Mouse (Mus musculus) heart, embryonic 13.5 days (tissue): ENCODE results near the gene Atp2c2. TPM values are rescaled to one million over a fixed set of nuclear protein-coding genes. Genes with fewer than 3 reads are reported as not detected.

Experiments used
- ATAC-seq: fragments of 200-750 bp; cut with Nextera tagmentation; 2 replicates; pipeline ENCODE4 v1.8.0; 2017; ENCODE audit warnings: moderate TSS enrichment; ENCODE audit not compliant: insufficient number of reproducible peaks, low FRiP score, low TSS enrichment; ENCODE audit errors: extremely low read depth
- H3K27ac ChIP-seq: fragments of 300-500 bp; sonication (generic); replicated peaks from 2 replicates; pipeline ENCODE4 v1.5.1; 2015; ENCODE audit warnings: moderate library complexity, mild to moderate bottlenecking, inconsistent platforms
- H3K27me3 ChIP-seq: fragments of 300-500 bp; sonication (generic); replicated peaks from 2 replicates; pipeline ENCODE4 v1.6.1; 2015; ENCODE audit warnings: mild to moderate bottlenecking, inconsistent platforms
- H3K36me3 ChIP-seq: fragments of 300-500 bp; sonication (generic); 2 replicates; pipeline ENCODE4 v1.6.1; 2015; ENCODE audit warnings: mild to moderate bottlenecking, inconsistent platforms
- H3K4me1 ChIP-seq: fragments of 300-500 bp; sonication (generic); 2 replicates; pipeline ENCODE4 v1.6.1; 2015; ENCODE audit warnings: inconsistent platforms
- H3K4me2 ChIP-seq: fragments of 300-500 bp; sonication (generic); 2 replicates; pipeline ENCODE4 v1.6.1; 2015; ENCODE audit warnings: inconsistent platforms, mild to moderate bottlenecking, moderate library complexity
- H3K4me3 ChIP-seq: fragments of 300-500 bp; sonication (generic); 2 replicates; pipeline ENCODE4 v1.5.1; 2015; ENCODE audit warnings: moderate library complexity, mild to moderate bottlenecking, inconsistent platforms
- H3K9ac ChIP-seq: fragments of 300-500 bp; sonication (generic); 2 replicates; pipeline ENCODE4 v1.6.1; 2015; ENCODE audit warnings: inconsistent platforms, mild to moderate bottlenecking, moderate library complexity
- H3K9me3 ChIP-seq: fragments of 300-500 bp; sonication (generic); 2 replicates; pipeline ENCODE4 v1.6.1; 2016; ENCODE audit warnings: inconsistent platforms
- WGBS: fragments of 180-500 bp; shearing (Covaris S2); methylation state at CpG from one replicate; pipeline ENCODE4 v1.1.7; 2015; ENCODE audit warnings: mixed read lengths; 5-methylcytosine and 5-hydroxymethylcytosine counted together
- polyA plus RNA-seq: library from polyadenylated mRNA; unstranded; fragments of >200 nt; fragmentation: Nextera tagmentation; extraction: Ambion mirVana; gene quantifications from 2 replicates; pipeline ENCODE4 v1.2.1, GENCODE M21; 2015

Atp2c2 gene
- polyA plus RNA-seq, 1 experiment from 2014 or later = 0.29 TPM

- Histone ChIP-seq H3K4me1 (peaks cover 21% of the 10 kb centered on the region), H3K4me2 (peak overlapping the region; percentile 96), H3K27ac (peak overlapping the region; percentile 84), H3K9ac (peak overlapping the region; percentile 89), H3K9me3 (no peaks in the 10 kb centered on the region), H3K4me3 (peak overlapping the region; percentile 68), H3K36me3 (peaks cover 4% of the 10 kb centered on the region), H3K27me3 (peaks cover 7% of the 10 kb centered on the region)
- ATAC-seq = no peak
- WGBS = 22% methylated on average over 7 of the region's 7 CpGs
Observed at GRCm38 (mm10) chr8:119777765-119778164, 78.0 kb downstream of the Atp2c2 start.

DNA sequence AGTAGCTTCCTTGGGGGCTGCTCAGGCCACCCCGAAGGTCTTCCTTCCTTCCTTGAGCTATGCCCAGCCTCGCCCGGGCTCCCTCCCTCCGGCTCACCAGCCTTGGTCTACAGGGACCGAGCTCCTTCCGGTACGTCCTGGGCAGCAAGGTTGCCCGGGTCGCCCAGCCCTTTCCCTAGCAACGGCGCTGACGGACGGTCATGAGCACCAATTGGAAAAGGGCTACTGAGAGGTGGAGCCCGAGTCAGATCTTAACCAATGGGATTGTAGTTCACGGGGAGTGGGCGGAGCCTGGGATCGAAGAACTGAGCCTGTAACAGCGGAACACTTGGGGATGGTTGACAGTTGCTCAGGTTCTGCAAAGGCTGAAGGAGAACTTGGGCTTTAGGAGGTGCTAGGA is 78.5 kb downstream of the Atp2c2 start, which contains the start of gene Tldc1:
Gene Tldc1, minus strand, starts transcription at position 154 of the 400 bp plus-strand sequence.
- peak within 1 kb of the TSS; percentile 96 for H3K4me2 ChIP-seq
- H3K36me3 ChIP-seq = no peaks in the 10 kb centered on the region; the same call in 1 of the 2 replicates
- WGBS = under 1% methylated on average over 18 of the region's 18 CpGs
- peak; percentile 94 for ATAC-seq
- peak within 1 kb of the TSS; percentile 68 for H3K4me3 ChIP-seq
- H3K27ac ChIP-seq = peak within 1 kb of the TSS; percentile 84
- H3K9ac ChIP-seq = peak within 1 kb of the TSS; percentile 89
- peaks cover 7% of the 10 kb centered on the region for H3K27me3 ChIP-seq
- H3K4me1 ChIP-seq = peaks cover 21% of the 10 kb centered on the region
- H3K9me3 ChIP-seq = no peaks in the 10 kb centered on the region

GRCm38 (mm10) chr8:119779013-119779737 is 79.4 kb downstream of the Atp2c2 start:
- peak overlapping the region; percentile 96 for H3K4me2 ChIP-seq
- H3K9me3 ChIP-seq = no peaks in the 10 kb centered on the region
- peaks cover 26% of the 10 kb centered on the region for H3K4me1 ChIP-seq
- H3K27ac ChIP-seq = peak overlapping the region; percentile 75
- WGBS = 23% methylated on average over 14 of the region's 14 CpGs
- H3K27me3 ChIP-seq = peaks cover 10% of the 10 kb centered on the region
- ATAC-seq = no peak
- H3K9ac ChIP-seq = peak overlapping the region; percentile 60; the same call in 1 of the 2 replicates
- H3K36me3 ChIP-seq = no peaks in the 10 kb centered on the region
- peak overlapping the region; percentile 68 for H3K4me3 ChIP-seq

GRCm38 (mm10) chr8:119780402-119781049 is 80.7 kb downstream of the Atp2c2 start:
- H3K9ac ChIP-seq = no peak overlapping the region
- H3K4me3 ChIP-seq = no peak overlapping the region
- peaks cover 22% of the 10 kb centered on the region for H3K27me3 ChIP-seq
- H3K4me1 ChIP-seq = peaks cover 29% of the 10 kb centered on the region
- no peaks in the 10 kb centered on the region for H3K36me3 ChIP-seq
- H3K9me3 ChIP-seq = no peaks in the 10 kb centered on the region
- no peak for ATAC-seq
- 73% methylated on average over 9 of the region's 9 CpGs for WGBS
- no peak overlapping the region for H3K4me2 ChIP-seq
- H3K27ac ChIP-seq = no peak overlapping the region

DNA sequence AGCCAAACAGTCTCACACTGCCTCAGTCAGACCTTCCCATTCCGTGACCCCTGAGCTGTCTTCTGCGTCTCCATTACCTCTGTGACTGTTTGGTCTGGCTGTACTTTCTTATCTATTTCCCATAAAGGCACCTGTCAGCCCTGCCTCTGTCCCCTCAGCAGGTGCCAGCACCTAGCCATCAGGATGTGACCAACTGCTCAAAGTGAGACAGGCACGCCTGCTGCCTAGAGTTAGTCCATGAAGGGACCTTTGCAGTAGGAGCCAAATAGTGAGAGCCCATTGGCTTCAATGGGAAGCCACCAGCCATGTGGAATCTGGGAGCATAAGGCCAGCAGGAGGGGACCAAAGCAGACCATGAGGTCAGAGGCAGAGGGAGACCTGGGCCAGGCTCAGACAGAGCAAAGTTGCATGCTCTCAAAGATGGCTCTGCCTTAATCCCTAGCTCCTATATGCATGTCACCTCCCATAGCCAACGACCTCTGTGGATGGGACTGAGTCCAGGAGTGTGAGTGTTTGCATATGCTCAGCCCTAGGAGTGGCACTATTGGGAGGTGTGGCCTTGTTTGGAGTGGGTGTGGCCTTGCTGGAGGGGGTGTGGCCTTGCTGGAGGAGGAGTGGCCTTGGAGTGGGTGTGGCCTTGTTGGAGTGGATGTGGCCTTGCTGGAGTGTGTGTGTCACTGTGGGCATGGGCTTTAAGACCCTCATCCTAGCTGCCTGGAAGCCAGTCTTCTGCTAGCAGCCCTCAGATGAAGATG is 81.5 kb downstream of the Atp2c2 start:
- peaks cover 30% of the 10 kb centered on the region for H3K27me3 ChIP-seq
- no peak overlapping the region for H3K4me2 ChIP-seq
- 50% methylated on average over 4 of the region's 4 CpGs for WGBS
- no peaks in the 10 kb centered on the region for H3K9me3 ChIP-seq
- no peak overlapping the region for H3K9ac ChIP-seq
- no peaks in the 10 kb centered on the region for H3K36me3 ChIP-seq
- no peak overlapping the region for H3K27ac ChIP-seq
- ATAC-seq = no peak
- H3K4me3 ChIP-seq = no peak overlapping the region
- H3K4me1 ChIP-seq = peaks cover 33% of the 10 kb centered on the region

DNA sequence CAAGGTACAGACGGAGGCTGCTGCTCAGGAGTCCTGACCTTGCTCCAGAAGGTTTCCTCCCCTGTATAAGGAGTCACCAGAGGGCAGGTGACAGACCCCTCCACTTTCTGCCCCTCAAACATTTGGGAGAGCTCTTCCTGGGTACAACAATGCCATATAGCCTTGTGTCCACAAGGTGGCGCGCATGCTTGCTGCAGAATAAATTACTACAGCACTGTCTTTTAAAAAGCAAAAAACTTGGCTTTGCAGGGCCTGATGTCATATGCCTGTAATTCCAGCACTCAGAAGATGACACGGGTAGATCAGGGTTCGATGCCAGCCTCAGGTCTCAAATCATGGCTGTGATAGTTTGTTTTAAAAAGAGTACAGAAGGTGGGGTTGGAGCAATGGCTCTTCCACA is 82.9 kb downstream of the Atp2c2 start:
- Histone ChIP-seq H3K27ac (no peak overlapping the region), H3K36me3 (no peaks in the 10 kb centered on the region), H3K4me3 (no peak overlapping the region), H3K4me2 (no peak overlapping the region), H3K9ac (no peak overlapping the region), H3K4me1 (peaks cover 21% of the 10 kb centered on the region), H3K27me3 (peaks cover 31% of the 10 kb centered on the region), H3K9me3 (no peaks in the 10 kb centered on the region)
- no peak for ATAC-seq
- WGBS = 8% methylated on average over 5 of the region's 5 CpGs

- Histone ChIP-seq H3K9me3 (no peaks in the 10 kb centered on the region), H3K4me3 (no peak overlapping the region), H3K27ac (no peak overlapping the region), H3K9ac (no peak overlapping the region), H3K4me1 (peaks cover 17% of the 10 kb centered on the region), H3K36me3 (no peaks in the 10 kb centered on the region), H3K4me2 (no peak overlapping the region), H3K27me3 (peaks cover 31% of the 10 kb centered on the region)
- 60% methylated on average over 6 of the region's 6 CpGs for WGBS
- no peak for ATAC-seq
Observed at GRCm38 (mm10) chr8:119783579-119783978, 83.8 kb downstream of the Atp2c2 start.

DNA sequence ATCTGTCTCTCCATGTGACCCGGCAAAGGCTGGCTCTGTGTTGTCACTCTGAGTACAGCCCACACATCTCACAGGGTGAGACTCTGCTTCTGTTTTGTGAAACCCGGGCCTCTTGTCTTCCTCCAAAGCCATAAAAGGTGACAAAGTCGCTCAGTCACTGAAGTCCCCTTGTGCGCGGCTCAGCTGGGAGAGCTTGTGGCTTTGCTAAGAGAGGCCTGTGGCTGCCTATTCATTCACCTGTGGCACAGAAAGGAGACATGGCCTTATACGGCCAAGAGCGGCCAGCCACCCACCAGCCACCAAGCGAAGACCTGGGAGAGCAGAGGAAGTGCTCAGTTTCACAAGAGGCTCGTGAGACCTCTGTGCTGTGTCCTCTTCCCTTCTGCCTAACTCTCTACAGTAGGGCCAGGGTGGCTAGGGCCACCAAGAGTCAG is 84.3 kb downstream of the Atp2c2 start:
- no peaks in the 10 kb centered on the region for H3K36me3 ChIP-seq
- peaks cover 36% of the 10 kb centered on the region for H3K27me3 ChIP-seq
- no peaks in the 10 kb centered on the region for H3K9me3 ChIP-seq
- peaks cover 12% of the 10 kb centered on the region for H3K4me1 ChIP-seq
- H3K4me3 ChIP-seq = no peak overlapping the region
- H3K4me2 ChIP-seq = no peak overlapping the region
- no peak overlapping the region for H3K27ac ChIP-seq
- ATAC-seq = no peak
- 46% methylated on average over 9 of the region's 9 CpGs for WGBS
- peak overlapping the region; percentile 28 for H3K9ac ChIP-seq

DNA sequence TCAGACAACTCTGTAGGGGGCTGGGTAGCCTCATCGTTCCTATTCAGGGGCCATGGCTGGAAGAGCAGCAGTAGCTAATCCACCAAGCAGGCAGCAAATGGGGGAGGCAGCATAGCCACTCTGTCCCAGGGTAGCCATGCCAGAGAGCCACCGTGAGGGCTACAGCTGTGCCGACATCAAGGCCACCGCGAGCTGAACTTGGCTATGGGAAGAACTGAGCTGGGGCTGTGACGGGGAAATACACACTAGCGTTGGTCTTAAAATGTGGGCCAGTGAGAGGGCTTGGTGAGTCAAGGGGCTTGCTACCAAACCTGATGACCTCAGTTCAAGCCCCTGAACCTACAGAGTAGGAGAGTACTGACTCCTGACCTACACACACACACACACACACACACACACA is 84.9 kb downstream of the Atp2c2 start:
- H3K4me1 ChIP-seq = peaks cover 12% of the 10 kb centered on the region
- no peak overlapping the region for H3K9ac ChIP-seq
- ATAC-seq = no peak
- H3K4me2 ChIP-seq = no peak overlapping the region
- no peaks in the 10 kb centered on the region for H3K9me3 ChIP-seq
- H3K27ac ChIP-seq = no peak overlapping the region
- peaks cover 37% of the 10 kb centered on the region for H3K27me3 ChIP-seq
- H3K36me3 ChIP-seq = no peaks in the 10 kb centered on the region
- no peak overlapping the region for H3K4me3 ChIP-seq
- 75% methylated on average over 7 of the region's 7 CpGs for WGBS

- Histone ChIP-seq H3K4me1 (peaks cover 12% of the 10 kb centered on the region), H3K4me2 (no peak overlapping the region), H3K36me3 (no peaks in the 10 kb centered on the region), H3K9me3 (no peaks in the 10 kb centered on the region), H3K4me3 (no peak overlapping the region), H3K27me3 (peaks cover 34% of the 10 kb centered on the region), H3K9ac (no peak overlapping the region), H3K27ac (no peak overlapping the region)
- 71% methylated on average over 18 of the region's 18 CpGs for WGBS
- ATAC-seq = no peak
Observed at GRCm38 (mm10) chr8:119785764-119786405, 86.1 kb downstream of the Atp2c2 start.

GRCm38 (mm10) chr8:119786871-119787270 is 87.1 kb downstream of the Atp2c2 start:
- no peaks in the 10 kb centered on the region for H3K9me3 ChIP-seq
- WGBS = 40% methylated on average over 3 of the region's 3 CpGs
- H3K9ac ChIP-seq = no peak overlapping the region
- no peak overlapping the region for H3K4me3 ChIP-seq
- peaks cover 22% of the 10 kb centered on the region for H3K4me1 ChIP-seq
- no peak for ATAC-seq
- peaks cover 31% of the 10 kb centered on the region for H3K27me3 ChIP-seq
- no peak overlapping the region for H3K27ac ChIP-seq
- no peaks in the 10 kb centered on the region for H3K36me3 ChIP-seq
- no peak overlapping the region for H3K4me2 ChIP-seq
